Mouse (Mus musculus) hindbrain, embryonic 13.5 days (tissue): ENCODE measurements around the gene Hivep3. TPM values are rescaled to one million over a fixed set of nuclear protein-coding genes. Genes with fewer than 3 reads are reported as not detected.

ENCODE experiments used
- ATAC-seq: fragments of 200-750 bp; cut with Nextera tagmentation; 2 replicates; pipeline ENCODE4 v1.8.0; 2017; ENCODE audit warnings: moderate TSS enrichment; ENCODE audit not compliant: low FRiP score
- H3K27ac ChIP-seq: fragments of 300-500 bp; sonication (generic); 2 replicates; pipeline ENCODE4 v1.5.1; 2015; ENCODE audit warnings: inconsistent platforms, mild to moderate bottlenecking, moderate library complexity
- H3K27me3 ChIP-seq: fragments of 300-500 bp; sonication (generic); 2 replicates; pipeline ENCODE4 v1.6.1; 2015; ENCODE audit warnings: mild to moderate bottlenecking, inconsistent platforms
- H3K36me3 ChIP-seq: fragments of 300-500 bp; sonication (generic); 2 replicates; pipeline ENCODE4 v1.6.1; 2015; ENCODE audit warnings: mild to moderate bottlenecking, inconsistent platforms
- H3K4me1 ChIP-seq: fragments of 300-500 bp; sonication (generic); replicated peaks from 2 replicates; pipeline ENCODE4 v1.6.1; 2015; ENCODE audit warnings: inconsistent platforms
- H3K4me2 ChIP-seq: fragments of 300-500 bp; sonication (generic); 2 replicates; pipeline ENCODE4 v1.6.1; 2015; ENCODE audit warnings: inconsistent platforms, mild to moderate bottlenecking, moderate library complexity
- H3K4me3 ChIP-seq: fragments of 300-500 bp; sonication (generic); 2 replicates; pipeline ENCODE4 v1.5.1; 2015; ENCODE audit warnings: mild to moderate bottlenecking, inconsistent platforms
- H3K9ac ChIP-seq: fragments of 300-500 bp; sonication (generic); 2 replicates; pipeline ENCODE4 v1.6.1; 2015; ENCODE audit warnings: mild to moderate bottlenecking, inconsistent platforms
- H3K9me3 ChIP-seq: fragments of 300-500 bp; sonication (generic); 2 replicates; pipeline ENCODE4 v1.6.1; 2016; ENCODE audit warnings: inconsistent platforms
- WGBS: fragments of 180-500 bp; shearing (Covaris S2); methylation state at CpG from one replicate; pipeline ENCODE4 v1.1.7; 2015; 5-methylcytosine and 5-hydroxymethylcytosine counted together
- polyA plus RNA-seq: library from polyadenylated mRNA; unstranded; fragments of >200 nt; fragmentation: Nextera tagmentation; extraction: Ambion mirVana; gene quantifications from 2 replicates; pipeline ENCODE4 v1.2.1, GENCODE M21; 2015

Hivep3 gene
- polyA plus RNA-seq, 1 experiment from 2014 or later, result 12.8 TPM

- Histone ChIP-seq H3K9ac (no peak overlapping the region), H3K4me2 (no peak overlapping the region), H3K9me3 (no peaks in the 10 kb centered on the region), H3K27me3 (no peaks in the 10 kb centered on the region), H3K4me3 (no peak overlapping the region), H3K36me3 (no peaks in the 10 kb centered on the region), H3K27ac (peak overlapping the region; percentile 18; the same call in 1 of the 2 replicates), H3K4me1 (peaks cover 20% of the 10 kb centered on the region)
- ATAC-seq, result no peak
- 82% methylated on average over 12 of the region's 12 CpGs for WGBS
Measured at GRCm38 (mm10) chr4:119981047-119981720, 247.6 kb downstream of the Hivep3 start.

DNA sequence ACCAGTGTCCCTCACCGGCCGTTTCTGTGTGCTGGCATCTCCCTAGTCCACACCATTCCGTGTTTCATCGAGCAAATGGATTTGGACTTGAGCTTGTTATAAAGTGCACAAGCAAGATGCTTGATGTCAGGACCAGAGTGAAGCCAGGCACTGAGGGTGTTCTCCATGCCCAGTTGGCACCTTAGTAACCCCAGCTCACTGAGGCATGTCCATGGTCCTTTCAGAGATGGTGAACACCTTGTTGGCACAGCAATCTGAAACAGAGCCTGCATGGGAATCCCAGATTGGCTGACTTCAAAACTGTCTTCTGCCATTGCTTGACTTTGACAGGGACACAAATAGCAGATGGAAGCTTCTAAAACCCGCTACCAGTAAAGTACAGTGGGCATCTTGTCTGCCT, 252.5 kb downstream of the Hivep3 start:
- 88% methylated on average over 5 of the region's 5 CpGs for WGBS
- H3K9ac ChIP-seq, result no peak overlapping the region
- H3K4me1 ChIP-seq, result peaks cover 47% of the 10 kb centered on the region
- H3K4me3 ChIP-seq, result no peak overlapping the region
- no peak for ATAC-seq
- H3K4me2 ChIP-seq, result no peak overlapping the region
- H3K27ac ChIP-seq, result peak overlapping the region; percentile 84
- no peaks in the 10 kb centered on the region for H3K27me3 ChIP-seq
- no peaks in the 10 kb centered on the region for H3K9me3 ChIP-seq
- H3K36me3 ChIP-seq, result no peaks in the 10 kb centered on the region

GRCm38 (mm10) chr4:119986580-119987291, 253.2 kb downstream of the Hivep3 start:
- Histone ChIP-seq H3K27ac (peak overlapping the region; percentile 84), H3K9ac (no peak overlapping the region), H3K27me3 (no peaks in the 10 kb centered on the region), H3K36me3 (no peaks in the 10 kb centered on the region), H3K4me1 (peaks cover 44% of the 10 kb centered on the region), H3K9me3 (no peaks in the 10 kb centered on the region), H3K4me3 (no peak overlapping the region), H3K4me2 (no peak overlapping the region)
- peak; percentile 60 for ATAC-seq
- 27% methylated on average over 5 of the region's 5 CpGs for WGBS

DNA sequence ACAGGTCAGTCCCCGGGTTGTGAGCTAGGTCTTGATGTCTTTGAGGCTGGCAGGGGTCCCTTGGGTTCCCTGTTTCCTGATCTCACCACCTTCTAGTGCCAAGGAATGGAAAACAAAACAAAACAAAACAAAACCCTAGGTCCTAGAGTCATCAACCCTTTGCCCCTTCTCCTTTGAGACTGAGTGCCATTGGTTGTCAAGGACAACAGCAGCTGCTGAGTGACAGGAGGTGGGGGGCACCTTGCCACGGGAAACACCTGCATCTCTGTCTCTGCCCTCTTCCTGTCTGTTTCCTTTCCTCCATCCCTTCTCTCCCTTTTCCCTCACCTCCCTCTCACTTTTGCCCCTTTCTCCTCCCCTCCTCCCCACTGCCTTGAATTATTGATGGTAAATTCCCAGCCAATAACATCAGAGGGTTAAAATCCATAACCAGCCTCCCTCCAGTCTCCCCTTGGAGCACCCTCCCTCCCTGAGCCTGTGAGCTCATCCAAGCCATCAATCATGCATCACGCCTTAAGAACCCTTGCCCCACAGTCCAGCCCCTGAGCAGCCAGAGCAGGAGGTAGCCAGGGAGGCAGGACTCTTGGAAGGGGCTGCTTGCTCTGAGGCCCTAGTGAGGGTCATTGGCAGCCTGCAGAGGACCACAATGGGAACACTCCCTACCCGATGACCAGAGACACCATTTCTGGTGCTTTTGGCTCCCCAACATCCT, 253.9 kb downstream of the Hivep3 start:
- H3K4me3 ChIP-seq, result no peak overlapping the region
- H3K4me1 ChIP-seq, result peaks cover 44% of the 10 kb centered on the region
- ATAC-seq, result 0 out of 2 replicates have a peak, but pooled peaks have one; percentile 37
- peak overlapping the region; percentile 84 for H3K27ac ChIP-seq
- H3K36me3 ChIP-seq, result no peaks in the 10 kb centered on the region
- H3K9me3 ChIP-seq, result no peaks in the 10 kb centered on the region
- H3K9ac ChIP-seq, result no peak overlapping the region
- H3K27me3 ChIP-seq, result no peaks in the 10 kb centered on the region
- H3K4me2 ChIP-seq, result no peak overlapping the region
- 22% methylated on average over 4 of the region's 4 CpGs for WGBS

GRCm38 (mm10) chr4:119989031-119989693, 255.6 kb downstream of the Hivep3 start:
- no peaks in the 10 kb centered on the region for H3K27me3 ChIP-seq
- ATAC-seq, result no peak
- H3K9me3 ChIP-seq, result no peaks in the 10 kb centered on the region
- no peak overlapping the region for H3K9ac ChIP-seq
- H3K27ac ChIP-seq, result peak overlapping the region; percentile 40
- WGBS, result 49% methylated on average over 3 of the region's 3 CpGs
- no peaks in the 10 kb centered on the region for H3K36me3 ChIP-seq
- H3K4me2 ChIP-seq, result no peak overlapping the region
- peaks cover 44% of the 10 kb centered on the region for H3K4me1 ChIP-seq
- H3K4me3 ChIP-seq, result no peak overlapping the region

GRCm38 (mm10) chr4:119990346-119990745, 256.8 kb downstream of the Hivep3 start:
- Histone ChIP-seq H3K9me3 (no peaks in the 10 kb centered on the region), H3K4me3 (no peak overlapping the region), H3K4me2 (no peak overlapping the region), H3K4me1 (peaks cover 44% of the 10 kb centered on the region), H3K27me3 (no peaks in the 10 kb centered on the region), H3K36me3 (no peaks in the 10 kb centered on the region), H3K27ac (no peak overlapping the region; the same call in 1 of the 2 replicates), H3K9ac (no peak overlapping the region)
- no peak for ATAC-seq
- 90% methylated on average over 3 of the region's 3 CpGs for WGBS

DNA sequence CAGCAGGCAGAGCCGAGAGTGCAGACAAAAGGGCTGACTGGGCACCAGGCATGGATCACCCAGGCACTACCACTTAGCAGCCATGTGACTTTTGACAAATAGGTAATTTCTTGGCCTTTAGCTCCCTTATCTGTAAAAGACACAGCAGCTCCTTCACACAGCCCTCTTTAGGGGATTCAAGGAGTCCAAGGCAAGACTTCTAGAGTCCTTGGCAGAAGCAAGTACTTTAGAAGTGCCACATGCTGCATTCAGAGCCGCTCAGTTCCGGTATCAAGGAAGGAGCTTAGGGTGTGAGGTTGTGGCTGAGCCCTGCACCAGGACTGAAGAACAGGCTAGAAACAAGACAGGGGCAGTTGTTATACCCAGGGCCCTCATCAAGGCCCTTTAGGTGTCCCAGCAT, 257.3 kb downstream of the Hivep3 start:
- Histone ChIP-seq H3K4me3 (no peak overlapping the region), H3K9me3 (no peaks in the 10 kb centered on the region), H3K4me2 (no peak overlapping the region), H3K4me1 (peaks cover 43% of the 10 kb centered on the region), H3K27ac (no peak overlapping the region; the same call in 1 of the 2 replicates), H3K9ac (no peak overlapping the region), H3K27me3 (no peaks in the 10 kb centered on the region), H3K36me3 (no peaks in the 10 kb centered on the region)
- 90% methylated on average over 3 of the region's 3 CpGs for WGBS
- ATAC-seq, result no peak

- no peak overlapping the region for H3K9ac ChIP-seq
- H3K27me3 ChIP-seq, result no peaks in the 10 kb centered on the region
- H3K36me3 ChIP-seq, result no peaks in the 10 kb centered on the region
- 79% methylated on average over 4 of the region's 4 CpGs for WGBS
- H3K9me3 ChIP-seq, result no peaks in the 10 kb centered on the region
- ATAC-seq, result no peak
- H3K4me1 ChIP-seq, result peaks cover 34% of the 10 kb centered on the region
- no peak overlapping the region for H3K4me2 ChIP-seq
- no peak overlapping the region for H3K27ac ChIP-seq
- no peak overlapping the region for H3K4me3 ChIP-seq
Measured at GRCm38 (mm10) chr4:119991758-119992157, 258.2 kb downstream of the Hivep3 start.

DNA sequence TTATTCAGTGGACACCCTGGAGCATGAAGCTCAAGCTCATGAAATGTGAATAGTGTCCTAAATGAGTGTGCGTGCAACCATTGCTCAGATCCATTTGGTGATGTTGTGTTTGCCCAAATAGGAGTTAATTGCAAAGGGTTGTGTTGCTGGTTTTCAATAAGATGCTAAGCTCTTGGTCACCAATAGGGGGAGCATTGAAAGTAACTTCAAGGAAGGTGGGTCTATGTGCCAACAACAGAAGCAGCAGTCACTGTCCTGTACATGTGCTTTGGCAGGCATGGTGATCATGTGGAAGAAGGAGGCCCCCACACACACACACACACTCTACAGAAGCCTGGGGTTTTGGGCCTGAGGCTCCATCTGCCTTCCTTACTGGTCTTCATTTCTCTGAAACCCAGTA, 262.8 kb downstream of the Hivep3 start:
- Histone ChIP-seq H3K36me3 (no peaks in the 10 kb centered on the region), H3K27me3 (no peaks in the 10 kb centered on the region), H3K4me1 (no peaks in the 10 kb centered on the region), H3K9me3 (no peaks in the 10 kb centered on the region), H3K9ac (no peak overlapping the region), H3K4me3 (no peak overlapping the region), H3K27ac (no peak overlapping the region), H3K4me2 (no peak overlapping the region)
- WGBS, result 100% methylated on average over 1 of the region's 1 CpGs
- ATAC-seq, result no peak

DNA sequence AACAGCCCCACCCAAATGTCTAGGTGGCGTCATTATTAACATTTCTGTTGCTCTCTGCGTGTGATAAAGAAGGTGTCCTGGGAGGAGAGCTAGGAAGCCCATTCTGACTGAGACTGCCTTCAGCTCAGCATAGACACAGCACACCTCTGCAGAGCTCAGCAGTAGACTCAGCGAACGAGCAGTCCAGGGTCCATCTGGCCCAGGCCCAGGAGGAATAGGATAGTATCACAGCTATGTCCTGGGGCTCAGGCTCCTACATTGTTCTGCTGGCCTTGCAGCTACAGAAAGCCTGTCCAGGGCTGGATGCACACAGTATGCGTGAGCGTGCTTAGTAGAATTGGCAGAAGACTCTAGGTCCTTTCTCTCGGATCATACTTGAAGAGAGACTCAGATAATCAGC, 263.8 kb downstream of the Hivep3 start:
- no peaks in the 10 kb centered on the region for H3K9me3 ChIP-seq
- no peaks in the 10 kb centered on the region for H3K27me3 ChIP-seq
- H3K36me3 ChIP-seq, result no peaks in the 10 kb centered on the region
- 97% methylated on average over 7 of the region's 7 CpGs for WGBS
- no peak overlapping the region for H3K9ac ChIP-seq
- H3K4me1 ChIP-seq, result no peaks in the 10 kb centered on the region
- H3K27ac ChIP-seq, result no peak overlapping the region
- no peak for ATAC-seq
- no peak overlapping the region for H3K4me3 ChIP-seq
- no peak overlapping the region for H3K4me2 ChIP-seq

DNA sequence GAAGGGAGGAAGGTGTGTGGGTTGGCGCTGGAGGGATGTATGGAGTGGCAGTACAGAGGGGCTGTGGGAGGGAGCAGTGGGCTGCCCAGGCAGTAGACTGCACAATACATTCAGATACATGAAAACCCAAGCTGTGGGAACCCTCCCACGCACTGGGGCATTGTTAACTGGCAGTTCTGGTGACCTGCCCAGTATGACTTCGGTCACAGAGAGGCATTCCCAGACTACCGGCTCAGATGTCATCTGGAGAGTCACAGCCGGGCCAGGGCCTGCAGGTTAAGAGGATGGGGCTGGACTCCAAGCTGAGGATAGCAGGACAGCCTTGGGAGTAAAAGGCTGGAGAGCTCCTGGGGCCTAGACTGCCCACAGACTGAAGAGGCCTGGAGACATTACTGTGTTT, 265.3 kb downstream of the Hivep3 start:
- H3K27ac ChIP-seq, result no peak overlapping the region
- H3K4me2 ChIP-seq, result no peak overlapping the region
- no peaks in the 10 kb centered on the region for H3K36me3 ChIP-seq
- H3K4me1 ChIP-seq, result no peaks in the 10 kb centered on the region
- 55% methylated on average over 5 of the region's 5 CpGs for whole genome bisulfite sequencing
- ATAC-seq, result no peak
- H3K9ac ChIP-seq, result no peak overlapping the region
- H3K9me3 ChIP-seq, result no peaks in the 10 kb centered on the region
- H3K4me3 ChIP-seq, result no peak overlapping the region
- H3K27me3 ChIP-seq, result no peaks in the 10 kb centered on the region

DNA sequence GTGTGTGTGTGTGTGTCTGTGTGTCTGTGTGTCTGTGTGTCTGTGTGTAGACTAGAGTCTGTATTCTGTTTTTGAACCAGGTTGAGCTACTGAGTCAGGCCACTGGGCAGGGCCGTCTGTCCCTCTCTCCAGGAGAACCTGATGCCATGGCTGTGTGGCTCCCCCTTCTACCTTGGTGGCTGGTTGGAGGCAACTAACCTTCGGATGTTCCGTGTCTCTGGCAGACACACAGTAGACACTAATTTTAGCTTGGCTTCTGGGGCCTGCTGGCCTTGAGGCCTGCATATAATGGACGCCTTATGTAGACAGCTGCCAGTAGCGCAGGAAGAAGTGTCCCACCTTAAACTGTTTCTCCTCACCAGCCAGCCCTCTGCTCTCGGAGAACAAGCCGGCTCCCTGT, 267.3 kb downstream of the Hivep3 start:
- Histone ChIP-seq H3K36me3 (no peaks in the 10 kb centered on the region), H3K9me3 (no peaks in the 10 kb centered on the region), H3K9ac (no peak overlapping the region), H3K4me3 (no peak overlapping the region), H3K4me1 (no peaks in the 10 kb centered on the region), H3K27me3 (no peaks in the 10 kb centered on the region), H3K4me2 (no peak overlapping the region), H3K27ac (no peak overlapping the region)
- ATAC-seq, result no peak
- 77% methylated on average over 7 of the region's 7 CpGs for WGBS
